Mouse (Mus musculus) thymus, adult 2 months (tissue): ENCODE data around the gene Prkcb. TPM values are rescaled to one million over a fixed set of nuclear protein-coding genes. Genes with fewer than 3 reads are reported as not detected.

Source experiments
- DNase-seq: peaks from one replicate; pipeline ENCODE4 v3.0.0; 2021
- H3K27ac ChIP-seq: fragments of 200-500 bp; 2 replicates; pipeline ENCODE4 v1.5.1; 2012; ENCODE audit warnings: low read length, control low read depth; ENCODE audit not compliant: control insufficient read depth, insufficient read depth
- H3K27me3 ChIP-seq: fragments of 200-500 bp; 2 replicates; pipeline ENCODE4 v1.6.1; 2012; ENCODE audit warnings: mild to moderate bottlenecking, low read length, moderate library complexity, mixed read lengths; ENCODE audit not compliant: control insufficient read depth, insufficient read depth
- H3K36me3 ChIP-seq: fragments of 200-500 bp; 2 replicates; pipeline ENCODE4 v1.6.1; 2012; ENCODE audit warnings: mild to moderate bottlenecking, low read length, moderate library complexity; ENCODE audit not compliant: control insufficient read depth, insufficient read depth
- H3K4me1 ChIP-seq: fragments of 200-500 bp; replicated peaks from 2 replicates; pipeline ENCODE4 v1.6.1; 2012; ENCODE audit warnings: low read length; ENCODE audit not compliant: control insufficient read depth, insufficient read depth
- H3K4me3 ChIP-seq: fragments of 200-500 bp; 2 replicates; pipeline ENCODE4 v1.5.1; 2012; ENCODE audit warnings: mild to moderate bottlenecking, low read length, control low read depth, moderate library complexity; ENCODE audit not compliant: control insufficient read depth, insufficient read depth
- CTCF ChIP-seq: fragments of 200-500 bp; IDR thresholded peaks from 2 replicates; pipeline ENCODE4 v1.5.1; 2012; ENCODE audit warnings: mild to moderate bottlenecking, control low read depth, low read length, moderate library complexity, borderline replicate concordance; ENCODE audit not compliant: control insufficient read depth, poor library complexity, insufficient read depth; ENCODE audit errors: extremely low read depth
- POLR2A ChIP-seq: fragments of 200-500 bp; IDR thresholded peaks from 2 replicates; pipeline ENCODE4 v1.6.1; 2012; ENCODE audit warnings: mild to moderate bottlenecking, low read length, control low read depth, moderate library complexity; ENCODE audit not compliant: control insufficient read depth, poor library complexity, insufficient read depth; ENCODE audit errors: extremely low read depth
- WGBS: fragments of 180-500 bp; shearing (Covaris S2); methylation state at CpG from one replicate; pipeline ENCODE4 v1.1.7; 2018; 5-methylcytosine and 5-hydroxymethylcytosine counted together
- polyA plus RNA-seq: library from polyadenylated mRNA; depleted of rRNA; stranded (reverse); fragments of >200 nt; gene quantifications from 2 replicates; pipeline ENCODE4 v1.2.3, GENCODE M21; 2012

The Prkcb gene
- polyA plus RNA-seq, 1 experiment, result 247 TPM

DNA sequence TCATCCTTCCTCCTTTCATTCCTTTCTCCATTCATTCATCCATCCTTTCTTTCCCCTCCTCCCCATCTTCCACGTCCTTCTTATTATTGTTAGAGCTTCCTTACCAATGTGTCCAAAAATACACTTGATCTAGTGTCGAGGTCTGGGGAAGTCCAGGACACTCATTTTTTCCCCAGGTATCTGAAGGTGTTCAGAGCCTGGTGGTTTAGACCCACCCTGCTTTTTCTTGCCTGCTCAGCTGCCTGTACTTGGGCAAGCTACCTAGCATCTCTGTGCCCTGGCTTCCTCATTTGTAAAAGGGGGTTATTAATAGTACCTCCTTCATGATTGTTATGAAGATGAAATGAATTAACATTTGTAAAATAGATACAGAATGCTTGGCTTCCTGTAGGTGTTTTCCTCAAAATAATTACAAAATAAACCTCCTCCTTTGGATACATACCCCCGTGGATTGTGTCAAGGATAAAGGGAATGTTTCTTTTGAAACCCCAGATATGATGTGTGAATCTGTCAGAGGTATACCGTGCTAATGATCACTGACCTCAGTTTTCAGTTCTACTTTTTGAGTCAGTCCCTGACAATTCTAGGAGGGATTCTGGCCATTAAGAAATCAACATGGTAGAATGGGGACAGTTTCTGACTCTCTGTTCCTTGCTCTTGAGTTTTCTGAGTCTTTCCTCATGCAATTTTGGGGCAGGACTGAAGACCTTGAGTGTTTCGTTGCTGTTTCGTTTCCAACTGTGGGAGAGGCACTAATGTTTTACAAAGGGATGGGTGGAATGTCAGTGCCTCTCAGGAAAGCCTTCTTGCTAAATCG is 106.8 kb downstream of the Prkcb start:
- no peak overlapping the region for H3K4me3 ChIP-seq
- 80% methylated on average over 7 of the region's 7 CpGs for WGBS
- no peak overlapping the region for H3K27ac ChIP-seq
- peaks cover 37% of the 10 kb centered on the region for H3K4me1 ChIP-seq
- TF ChIP-seq CTCF, result no peak
- no peak for TF ChIP-seq POLR2A
- no peaks in the 10 kb centered on the region for H3K36me3 ChIP-seq
- no peak for DNase-seq
- no peaks in the 10 kb centered on the region for H3K27me3 ChIP-seq

DNA sequence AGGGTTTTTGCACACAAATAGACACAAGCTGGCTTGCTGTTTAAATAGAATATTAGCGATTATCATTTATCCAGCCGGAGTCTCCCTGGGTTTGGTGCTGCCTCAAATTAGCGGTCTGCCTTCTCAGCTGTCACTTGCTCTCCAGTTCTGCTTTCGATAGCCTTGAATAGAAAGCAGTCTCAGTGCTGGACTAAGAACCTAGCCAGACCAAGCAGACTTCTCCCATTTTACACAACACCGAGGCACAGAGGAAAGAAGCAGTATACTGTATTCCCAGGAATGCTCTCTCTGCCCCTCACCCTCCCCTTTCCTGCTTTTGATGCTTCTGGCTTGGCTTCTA is 107.4 kb downstream of the Prkcb start:
- H3K4me3 ChIP-seq, result no peak overlapping the region
- H3K4me1 ChIP-seq, result peaks cover 33% of the 10 kb centered on the region
- no peaks in the 10 kb centered on the region for H3K27me3 ChIP-seq
- H3K36me3 ChIP-seq, result no peaks in the 10 kb centered on the region
- no peak overlapping the region for H3K27ac ChIP-seq
- TF ChIP-seq CTCF (no peak), POLR2A (no peak)
- 94% methylated on average over 5 of the region's 5 CpGs for WGBS
- no peak for DNase-seq

DNA sequence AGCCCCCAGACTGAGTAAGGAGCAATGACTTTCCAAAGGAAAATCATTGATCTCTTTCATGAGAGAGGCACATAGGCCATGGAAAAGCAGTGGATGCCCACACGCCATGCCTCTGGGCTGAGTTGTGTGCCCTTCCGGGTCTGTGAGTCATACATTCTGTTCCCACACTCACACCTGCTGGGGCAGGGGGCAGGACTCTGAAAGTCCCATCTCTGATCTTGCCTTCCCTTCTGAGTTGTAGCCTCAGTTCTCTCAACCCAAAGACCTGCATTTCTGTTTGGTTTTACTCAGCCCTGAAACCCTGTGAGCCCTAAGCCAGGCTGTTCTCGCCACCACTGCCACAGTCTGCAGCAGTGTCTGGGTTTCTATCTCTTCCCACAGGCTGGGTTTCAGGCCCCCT is 109.1 kb downstream of the Prkcb start:
- Histone ChIP-seq H3K4me3 (no peak overlapping the region), H3K27me3 (no peaks in the 10 kb centered on the region), H3K27ac (no peak overlapping the region; the same call in 1 of the 2 replicates), H3K4me1 (peaks cover 30% of the 10 kb centered on the region), H3K36me3 (no peaks in the 10 kb centered on the region)
- TF ChIP-seq POLR2A (no peak), CTCF (no peak)
- WGBS, result 55% methylated on average over 3 of the region's 3 CpGs
- no peak for DNase-seq

DNA sequence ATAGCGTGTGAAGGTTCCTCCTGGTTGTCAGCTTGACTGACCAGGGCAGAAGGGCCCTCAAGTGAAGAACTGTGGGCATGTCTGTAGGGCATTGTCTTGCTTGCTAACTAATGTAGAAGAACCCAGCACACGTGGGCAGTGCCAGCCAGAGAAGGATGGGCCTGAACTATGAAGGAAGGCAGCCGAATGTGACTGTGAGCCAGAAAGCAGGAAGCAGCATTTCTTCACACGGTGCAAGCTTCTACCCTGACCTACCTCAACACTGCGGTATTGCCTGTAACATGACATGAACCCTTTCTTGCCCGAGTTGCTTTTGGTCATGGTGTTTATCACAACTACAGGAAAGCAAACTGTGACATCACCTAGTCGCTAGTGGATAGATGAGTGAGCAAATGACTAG is 113.5 kb downstream of the Prkcb start:
- Histone ChIP-seq H3K4me1 (peaks cover 40% of the 10 kb centered on the region), H3K27me3 (no peaks in the 10 kb centered on the region), H3K27ac (peak overlapping the region; percentile 61), H3K36me3 (no peaks in the 10 kb centered on the region), H3K4me3 (no peak overlapping the region)
- TF ChIP-seq CTCF (no peak), POLR2A (no peak)
- DNase-seq, result no peak
- WGBS, result 43% methylated on average over 7 of the region's 7 CpGs

DNA sequence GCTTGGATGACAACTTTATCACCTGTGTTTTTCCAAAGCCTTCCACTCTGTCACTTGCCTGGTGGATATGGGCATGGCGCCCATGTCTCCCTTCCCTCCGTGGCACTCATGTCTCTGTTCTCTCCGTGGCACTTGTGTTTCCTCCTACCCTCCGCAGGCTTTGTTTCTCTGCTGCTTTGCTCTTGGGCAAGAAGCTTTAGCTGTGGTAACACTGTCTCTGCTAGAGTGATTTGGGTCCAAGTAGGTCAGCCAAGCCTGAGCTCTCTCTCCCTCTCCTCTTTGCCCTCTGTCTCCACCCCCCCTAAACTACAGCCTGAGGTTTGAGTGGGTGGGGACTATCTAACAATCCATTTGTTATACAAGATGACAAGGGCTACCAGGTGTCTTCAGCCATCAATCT is 114.8 kb downstream of the Prkcb start:
- WGBS, result 45% methylated on average over 4 of the region's 4 CpGs
- H3K27ac ChIP-seq, result peak overlapping the region; percentile 35; the same call in 1 of the 2 replicates
- TF ChIP-seq POLR2A (no peak), CTCF (no peak)

GRCm38 (mm10) chr7:122404571-122405393 is 116.2 kb downstream of the Prkcb start:
- TF ChIP-seq POLR2A (no peak), CTCF (no peak)
- WGBS, result 3% methylated on average over 21 of the region's 21 CpGs
- Histone ChIP-seq H3K4me3 (peak overlapping the region; percentile 0; the same call in 1 of the 2 replicates), H3K27ac (peak overlapping the region; percentile 72), H3K27me3 (no peaks in the 10 kb centered on the region), H3K4me1 (peaks cover 32% of the 10 kb centered on the region), H3K36me3 (no peaks in the 10 kb centered on the region)
- peak; percentile 39 for DNase-seq

More for the DNA sequence above, 114.8 kb downstream of the Prkcb start:
- H3K4me1 ChIP-seq, result peaks cover 32% of the 10 kb centered on the region
- no peak for DNase-seq
- no peak overlapping the region for H3K4me3 ChIP-seq
- H3K36me3 ChIP-seq, result no peaks in the 10 kb centered on the region
- H3K27me3 ChIP-seq, result no peaks in the 10 kb centered on the region
